In genomic region chr10:71193319-71193718, GRCm38 (mm10) we compare ENCODE assay signal across 12 mouse cellular contexts. TPM values are rescaled to one million over a fixed set of nuclear protein-coding genes. Genes with fewer than 3 reads are reported as not detected.
A peak's percentile ranks its signal among the peaks of the same experiment; 100 is the strongest.
DNase-seq lines count a peak whose midpoint lies in the region; ATAC-seq and TF ChIP-seq lines count a peak whose summit lies in the region.
"Had no signal": no experiment of that assay in that cellular context is flagged by ENCODE, and none has a peak within 500 bp of the region (broad histone marks: within the 10 kb centered on the region; RNA-seq: fewer than 3 reads in every experiment).

No protein-coding gene starts in this region.

- peaks cover 15% of the 10 kb centered on the region for H3K4me1 ChIP-seq in heart, embryonic 10.5 days
- H3K4me1 ChIP-seq in hindbrain, embryonic 12.5 days = peaks cover 15% of the 10 kb centered on the region
- peaks cover 11% of the 10 kb centered on the region; the same call in 1 of the 2 replicates for H3K4me1 ChIP-seq in hindbrain, embryonic 14.5 days (replicated peaks; ENCODE audit: control insufficient read depth, insufficient read depth, low read length)
- H3K4me1 ChIP-seq in lung, embryonic 15.5 days = peaks cover 24% of the 10 kb centered on the region
- H3K4me1 ChIP-seq in lung, adult 2 months (ENCODE audit: control insufficient read depth, insufficient read depth, low read length) = peaks cover 4% of the 10 kb centered on the region; the same call in 1 of the 2 replicates
- no peaks in the 10 kb centered on the region for H3K4me1 ChIP-seq in intestine, embryonic 16.5 days (ENCODE audit: control insufficient read depth, insufficient read depth, low read length)
- H3K4me1 ChIP-seq in limb, embryonic 10.5 days = no peaks in the 10 kb centered on the region
- H3K4me1 ChIP-seq: forebrain, embryonic 15.5 days had no signal

- no peak overlapping the region for H3K4me3 ChIP-seq in heart, embryonic 10.5 days
- no peak overlapping the region for H3K4me3 ChIP-seq in hindbrain, embryonic 12.5 days
- H3K4me3 ChIP-seq in hindbrain, embryonic 14.5 days (replicated peaks; ENCODE audit: low read length) = no peak overlapping the region
- H3K4me3 ChIP-seq in lung, embryonic 15.5 days = no peak overlapping the region
- H3K4me3 ChIP-seq in lung, adult 2 months (replicated peaks; ENCODE audit: extremely low read depth, low read depth, low read length) = no peak overlapping the region
- no peak overlapping the region for H3K4me3 ChIP-seq in intestine, embryonic 16.5 days (ENCODE audit: low read length)
- H3K4me3 ChIP-seq in limb, embryonic 10.5 days = no peak overlapping the region
- H3K4me3 ChIP-seq: forebrain, embryonic 15.5 days; limb, embryonic 13.5 days; myocyte had no signal

- H3K27me3 ChIP-seq in heart, embryonic 10.5 days (ENCODE audit: insufficient read depth, poor library complexity, severe bottlenecking) = no peaks in the 10 kb centered on the region
- H3K27me3 ChIP-seq in hindbrain, embryonic 12.5 days = no peaks in the 10 kb centered on the region
- H3K27me3 ChIP-seq in hindbrain, embryonic 14.5 days (ENCODE audit: control insufficient read depth, insufficient read depth, low read length) = no peaks in the 10 kb centered on the region
- no peaks in the 10 kb centered on the region for H3K27me3 ChIP-seq in lung, embryonic 15.5 days
- no peaks in the 10 kb centered on the region for H3K27me3 ChIP-seq in intestine, embryonic 16.5 days (replicated peaks; ENCODE audit: control insufficient read depth, insufficient read depth, low read length)
- no peaks in the 10 kb centered on the region for H3K27me3 ChIP-seq in limb, embryonic 10.5 days (ENCODE audit: low read depth, poor library complexity, severe bottlenecking)
- H3K27me3 ChIP-seq: forebrain, embryonic 15.5 days; limb, embryonic 13.5 days had no signal

- no peaks in the 10 kb centered on the region for H3K9me3 ChIP-seq in heart, embryonic 10.5 days
- 0 out of 2 replicates have a peak, but pooled peaks cover 3% of the 10 kb centered on the region for H3K9me3 ChIP-seq in hindbrain, embryonic 12.5 days (replicated peaks)
- H3K9me3 ChIP-seq in hindbrain, embryonic 14.5 days (ENCODE audit: control insufficient read depth, low read length) = no peaks in the 10 kb centered on the region
- no peaks in the 10 kb centered on the region for H3K9me3 ChIP-seq in lung, embryonic 15.5 days
- H3K9me3 ChIP-seq in intestine, embryonic 16.5 days (ENCODE audit: control insufficient read depth, low read length) = no peaks in the 10 kb centered on the region
- no peaks in the 10 kb centered on the region for H3K9me3 ChIP-seq in limb, embryonic 10.5 days (replicated peaks)
- H3K9me3 ChIP-seq: forebrain, embryonic 15.5 days; limb, embryonic 13.5 days had no signal

- H3K27ac ChIP-seq in heart, embryonic 10.5 days = peak overlapping the region; percentile 70; the same call in 1 of the 2 replicates
- 0 out of 2 replicates have a peak overlapping the region, but pooled peaks have one; percentile 52 for H3K27ac ChIP-seq in hindbrain, embryonic 12.5 days
- H3K27ac ChIP-seq in hindbrain, embryonic 14.5 days = no peak overlapping the region
- peak overlapping the region; percentile 64 for H3K27ac ChIP-seq in lung, embryonic 15.5 days
- no peak overlapping the region for H3K27ac ChIP-seq in intestine, embryonic 16.5 days (ENCODE audit: low read length)
- H3K27ac ChIP-seq in limb, embryonic 10.5 days = no peak overlapping the region
- H3K27ac ChIP-seq: forebrain, embryonic 15.5 days; limb, embryonic 13.5 days had no signal

- no peak overlapping the region for H3K4me2 ChIP-seq in hindbrain, embryonic 12.5 days (replicated peaks)
- H3K4me2 ChIP-seq in hindbrain, embryonic 14.5 days (replicated peaks) = no peak overlapping the region
- 0 out of 2 replicates have a peak overlapping the region, but pooled peaks have one; percentile 10 for H3K4me2 ChIP-seq in lung, embryonic 15.5 days
- no peak overlapping the region for H3K4me2 ChIP-seq in intestine, embryonic 16.5 days (ENCODE audit: low read depth, low read length)
- H3K4me2 ChIP-seq: forebrain, embryonic 15.5 days; limb, embryonic 13.5 days had no signal

- H3K9ac ChIP-seq in hindbrain, embryonic 12.5 days = no peak overlapping the region
- H3K9ac ChIP-seq in hindbrain, embryonic 14.5 days = no peak overlapping the region
- no peak overlapping the region for H3K9ac ChIP-seq in lung, embryonic 15.5 days
- no peak overlapping the region for H3K9ac ChIP-seq in intestine, embryonic 16.5 days (ENCODE audit: low read depth, low read length)
- H3K9ac ChIP-seq: forebrain, embryonic 15.5 days; limb, embryonic 13.5 days had no signal

- DNase-seq in heart, embryonic 10.5 days (ENCODE audit: low spot score) = no peak
- no peak for DNase-seq in heart, adult 11 months
- no peak for DNase-seq in hindbrain, embryonic 14.5 days (ENCODE audit: low spot score)
- no peak for DNase-seq in lung, adult 2 months
- DNase-seq in limb, embryonic 10.5 days (ENCODE audit: low spot score) = no peak
- DNase-seq: cerebellum, adult 18-20 months had no signal

- no peak for TF ChIP-seq POLR2A in lung, adult 2 months (IDR thresholded peaks at IDR 0.05; ENCODE audit: borderline replicate concordance, extremely low read depth, low read depth, low read length)

- WGBS in heart, embryonic 10.5 days = 48% methylated on average over 7 of the region's 7 CpGs
- WGBS in hindbrain, embryonic 12.5 days = 47% methylated on average over 7 of the region's 7 CpGs
- 35% methylated on average over 7 of the region's 7 CpGs for WGBS in hindbrain, embryonic 14.5 days
- 39% methylated on average over 7 of the region's 7 CpGs for WGBS in lung, embryonic 15.5 days
- 39% methylated on average over 7 of the region's 7 CpGs for WGBS in lung, adult 2 months
- 51% methylated on average over 7 of the region's 7 CpGs for WGBS in intestine, embryonic 16.5 days
- 89% methylated on average over 7 of the region's 7 CpGs for WGBS in limb, embryonic 10.5 days

- ATAC-seq in hindbrain, embryonic 12.5 days (ENCODE audit: low FRiP score) = no peak
- ATAC-seq in hindbrain, embryonic 14.5 days (ENCODE audit: low FRiP score) = no peak
- 0 out of 2 replicates have a peak, but pooled peaks have one; percentile 11 for ATAC-seq in lung, embryonic 15.5 days (ENCODE audit: borderline replicate concordance, extremely low read depth, low FRiP score, low TSS enrichment)
- peak; percentile 10; the same call in 1 of the 2 replicates for ATAC-seq in intestine, embryonic 16.5 days
- ATAC-seq: forebrain, embryonic 15.5 days had no signal

- H3K36me3 ChIP-seq in heart, embryonic 10.5 days = no peaks in the 10 kb centered on the region
- no peaks in the 10 kb centered on the region for H3K36me3 ChIP-seq in hindbrain, embryonic 12.5 days
- no peaks in the 10 kb centered on the region for H3K36me3 ChIP-seq in hindbrain, embryonic 14.5 days (replicated peaks; ENCODE audit: control insufficient read depth, insufficient read depth)
- no peaks in the 10 kb centered on the region for H3K36me3 ChIP-seq in lung, embryonic 15.5 days
- no peaks in the 10 kb centered on the region for H3K36me3 ChIP-seq in intestine, embryonic 16.5 days (ENCODE audit: control insufficient read depth, insufficient read depth, low read length)
- H3K36me3 ChIP-seq in limb, embryonic 10.5 days = no peaks in the 10 kb centered on the region
- H3K36me3 ChIP-seq: forebrain, embryonic 15.5 days; limb, embryonic 13.5 days had no signal

- no peak for TF ChIP-seq CTCF in lung, adult 2 months (IDR thresholded peaks at IDR 0.05; ENCODE audit: insufficient read depth, low read length)

RNA-seq across cellular contexts. Expression of gene Bicc1, which starts 33.8 kb away (rescaled TPM):
- polyA plus RNA-seq in heart, embryonic 10.5 days (2016; fragmentation: Nextera tagmentation; extraction: Ambion mirVana) = 7.8 and 10.4 TPM in 2 replicates
- 13.7 and 17.2 TPM in 2 replicates for polyA plus RNA-seq in hindbrain, embryonic 12.5 days (2016; fragmentation: Nextera tagmentation; extraction: Ambion mirVana)
- 5.6 and 6.8 TPM in 2 replicates for polyA plus RNA-seq in hindbrain, embryonic 14.5 days (2014; fragmentation: Nextera tagmentation; extraction: Ambion mirVana)
- 20.7 and 20.9 TPM in 2 replicates for polyA plus RNA-seq in lung, embryonic 15.5 days (2015; fragmentation: Nextera tagmentation; extraction: Ambion mirVana)
- 22.8 and 23.5 TPM in 2 replicates for polyA plus RNA-seq in lung, adult 2 months (2012; rRNA removed)
- polyA plus RNA-seq in intestine, embryonic 16.5 days (2015; fragmentation: Nextera tagmentation; extraction: Ambion mirVana) = 11.8 and 12.6 TPM in 2 replicates
- polyA plus RNA-seq in limb, embryonic 10.5 days (2016; fragmentation: Nextera tagmentation; extraction: Ambion mirVana) = 3.0 and 4.5 TPM in 2 replicates

RNA-seq across cellular contexts. Expression of gene Tfam, which starts 44.8 kb away (rescaled TPM):
- 57.8 and 78.1 TPM in 2 replicates for polyA plus RNA-seq in heart, embryonic 10.5 days (2016; fragmentation: Nextera tagmentation; extraction: Ambion mirVana)
- polyA plus RNA-seq in hindbrain, embryonic 12.5 days (2016; fragmentation: Nextera tagmentation; extraction: Ambion mirVana) = 70.6 and 84.4 TPM in 2 replicates
- 45.0 and 45.4 TPM in 2 replicates for polyA plus RNA-seq in hindbrain, embryonic 14.5 days (2014; fragmentation: Nextera tagmentation; extraction: Ambion mirVana)
- 67.9 and 68.6 TPM in 2 replicates for polyA plus RNA-seq in lung, embryonic 15.5 days (2015; fragmentation: Nextera tagmentation; extraction: Ambion mirVana)
- 4.5 and 5.1 TPM in 2 replicates for polyA plus RNA-seq in lung, adult 2 months (2012; rRNA removed)
- 70.7 and 76.5 TPM in 2 replicates for polyA plus RNA-seq in intestine, embryonic 16.5 days (2015; fragmentation: Nextera tagmentation; extraction: Ambion mirVana)
- 90.7 and 91.3 TPM in 2 replicates for polyA plus RNA-seq in limb, embryonic 10.5 days (2016; fragmentation: Nextera tagmentation; extraction: Ambion mirVana)

Comparison
In these comparisons a context has a peak if more than half of its experiments do, and no peak if none do; other contexts are left out.
1. H3K27ac ChIP-seq: peak in heart, embryonic 10.5 days (single experiment), hindbrain, embryonic 12.5 days (single experiment) and lung, embryonic 15.5 days (single experiment); none in hindbrain, embryonic 14.5 days (single experiment), intestine, embryonic 16.5 days (single experiment) and limb, embryonic 10.5 days (single experiment).
2. ATAC-seq: peak in lung, embryonic 15.5 days (single experiment) and intestine, embryonic 16.5 days (single experiment); none in hindbrain, embryonic 12.5 days (single experiment) and hindbrain, embryonic 14.5 days (single experiment).